Mouse (Mus musculus) adrenal gland, adult 8-10 months (tissue): ENCODE results near the gene Gdi2. TPM values are rescaled to one million over a fixed set of nuclear protein-coding genes. Genes with fewer than 3 reads are reported as not detected.

Experiments
- DNase-seq: peaks from one replicate; pipeline ENCODE4 v3.0.0; 2022
- total RNA-seq, 4 experiments: library from RNA; stranded (reverse); gene quantifications; 2 replicates each; pipeline ENCODE4 v1.2.4; 2022

The Gdi2 gene
- total RNA-seq, 4 experiments from 2014 or later, result 325 to 380 (median 334) TPM

- DNase-seq, result no peak
Measured at GRCm38 (mm10) chr13:3547856-3548255, 10.0 kb downstream of the Gdi2 start.

GRCm38 (mm10) chr13:3563130-3563529 is 25.3 kb downstream of the Gdi2 start:
- DNase-seq, result no peak

GRCm38 (mm10) chr13:3563953-3564352 is 26.1 kb downstream of the Gdi2 start:
- DNase-seq, result no peak

- no peak for DNase-seq
Measured at GRCm38 (mm10) chr13:3590789-3591188, 52.9 kb downstream of the Gdi2 start.

GRCm38 (mm10) chr13:3594311-3594710 is 56.4 kb downstream of the Gdi2 start:
- DNase-seq, result no peak

GRCm38 (mm10) chr13:3596232-3596631 is 58.4 kb downstream of the Gdi2 start:
- no peak for DNase-seq

GRCm38 (mm10) chr13:3609780-3610117 is 71.9 kb downstream of the Gdi2 start:
- DNase-seq, result no peak

GRCm38 (mm10) chr13:3610118-3610794 is 72.4 kb downstream of the Gdi2 start:
- DNase-seq, result peak; percentile 32

GRCm38 (mm10) chr13:3610795-3611438 is 73.1 kb downstream of the Gdi2 start, which contains the start of gene Fam208b:
TSS of gene Fam208b (minus strand) at chr13:3611108.
- peak; percentile 99 for DNase-seq

Other genes starting within 250 kb of the Gdi2 start
- gene Fam208b, start 73.0 kb downstream of the Gdi2 start, total RNA-seq, result 10 to 100 TPM; 23.8 to 31.9 (median 28.3) TPM
- gene Asb13, start 96.0 kb downstream of the Gdi2 start, total RNA-seq, result 10 to 100 TPM; 13.7 to 22.5 (median 20.0) TPM